Mouse (Mus musculus) kidney, embryonic 16.5 days (tissue): ENCODE measurements at regions not wholly inside any gene's neighbourhood (a gene's known extent, or its start where the extent isn't known, plus 50 kb on each side); places are given as distances from the start of the nearest gene placed in this dataset.

Experiments used
- ATAC-seq: fragments of 200-750 bp; cut with Nextera tagmentation; 2 replicates; pipeline ENCODE4 v1.8.0; 2017; ENCODE audit warnings: moderate TSS enrichment; ENCODE audit not compliant: low FRiP score, low TSS enrichment
- H3K27ac ChIP-seq: fragments of 300-500 bp; sonication (generic); 2 replicates; pipeline ENCODE4 v1.5.1; 2014; ENCODE audit warnings: low read length
- H3K27me3 ChIP-seq: fragments of 300-500 bp; sonication (generic); 2 replicates; pipeline ENCODE4 v1.6.1; 2014; ENCODE audit warnings: low read length, control low read depth, mixed read lengths; ENCODE audit not compliant: insufficient read depth
- H3K36me3 ChIP-seq: fragments of 300-500 bp; sonication (generic); 2 replicates; pipeline ENCODE4 v1.6.1; 2014; ENCODE audit warnings: low read length, control low read depth, mixed read lengths; ENCODE audit not compliant: insufficient read depth
- H3K4me1 ChIP-seq: fragments of 300-500 bp; sonication (generic); 2 replicates; pipeline ENCODE4 v1.6.1; 2014; ENCODE audit warnings: low read length, control low read depth, mixed read lengths; ENCODE audit not compliant: insufficient read depth
- H3K4me2 ChIP-seq: fragments of 300-500 bp; sonication (generic); replicated peaks from 2 replicates; pipeline ENCODE4 v1.6.1; 2014; ENCODE audit warnings: low read depth, low read length
- H3K4me3 ChIP-seq: fragments of 300-500 bp; sonication (generic); 2 replicates; pipeline ENCODE4 v1.5.1; 2014; ENCODE audit warnings: mild to moderate bottlenecking, low read length
- H3K9ac ChIP-seq: fragments of 300-500 bp; sonication (generic); replicated peaks from 2 replicates; pipeline ENCODE4 v1.6.1; 2014; ENCODE audit warnings: low read length
- H3K9me3 ChIP-seq: fragments of 300-500 bp; sonication (generic); 2 replicates; pipeline ENCODE4 v1.6.1; 2016; ENCODE audit warnings: low read length, control low read depth
- WGBS: fragments of 180-500 bp; shearing (Covaris S2); extraction: QIAGEN DNeasy Blood & Tissue Kit; methylation state at CpG from one replicate; pipeline ENCODE4 v1.1.7; 2014; 5-methylcytosine and 5-hydroxymethylcytosine counted together

DNA sequence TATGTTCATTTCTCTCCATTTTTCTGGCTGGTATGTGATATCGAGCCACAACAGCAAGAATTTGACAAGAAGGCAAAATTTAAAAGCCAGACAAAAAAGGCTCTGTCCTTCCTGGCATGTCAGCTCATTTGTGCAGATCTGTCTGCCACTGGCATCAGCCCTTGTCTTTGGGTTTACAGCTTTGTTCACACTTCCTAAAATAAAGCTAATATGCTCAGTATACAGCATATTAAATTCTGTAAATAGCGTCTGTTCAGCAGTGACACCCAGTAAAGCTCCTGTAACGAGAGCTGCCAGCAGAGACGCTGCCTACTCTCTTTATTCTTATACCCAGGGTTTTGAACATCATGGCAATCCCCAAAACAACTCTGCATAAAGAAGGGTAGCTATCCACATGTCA is 401.5 kb downstream of the Cbln4 start:
- Histone ChIP-seq H3K27ac (no peak overlapping the region), H3K27me3 (no peaks in the 10 kb centered on the region), H3K9ac (no peak overlapping the region), H3K4me3 (no peak overlapping the region), H3K36me3 (no peaks in the 10 kb centered on the region), H3K4me1 (no peaks in the 10 kb centered on the region), H3K4me2 (no peak overlapping the region), H3K9me3 (no peaks in the 10 kb centered on the region)
- ATAC-seq: no peak
- WGBS: 76% methylated on average over 4 of the region's 4 CpGs

DNA sequence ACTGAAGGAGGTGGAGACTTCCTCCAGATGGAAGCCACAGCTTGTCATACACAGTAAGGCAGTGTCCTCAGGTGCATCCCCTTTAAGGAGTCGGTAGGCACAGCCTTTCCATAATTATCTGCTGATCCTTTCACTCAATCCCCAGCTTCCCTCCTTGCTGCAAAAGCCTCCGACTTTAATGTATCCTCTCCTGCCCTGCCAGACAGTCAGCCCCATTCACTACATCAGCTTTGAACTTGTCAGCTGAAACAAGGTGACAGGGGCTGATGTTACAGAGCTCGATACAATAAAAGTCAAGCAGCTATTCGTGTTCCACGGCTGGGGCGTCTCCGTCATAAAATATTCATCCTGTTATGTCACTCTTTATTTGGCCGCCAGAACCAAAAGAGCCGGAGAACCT is 402.8 kb downstream of the Cbln4 start:
- Histone ChIP-seq H3K9ac (no peak overlapping the region), H3K27me3 (no peaks in the 10 kb centered on the region), H3K9me3 (no peaks in the 10 kb centered on the region), H3K4me2 (peak overlapping the region; percentile 41), H3K36me3 (no peaks in the 10 kb centered on the region), H3K4me1 (no peaks in the 10 kb centered on the region), H3K27ac (no peak overlapping the region), H3K4me3 (no peak overlapping the region)
- 52% methylated on average over 9 of the region's 9 CpGs for WGBS
- no peak for ATAC-seq

DNA sequence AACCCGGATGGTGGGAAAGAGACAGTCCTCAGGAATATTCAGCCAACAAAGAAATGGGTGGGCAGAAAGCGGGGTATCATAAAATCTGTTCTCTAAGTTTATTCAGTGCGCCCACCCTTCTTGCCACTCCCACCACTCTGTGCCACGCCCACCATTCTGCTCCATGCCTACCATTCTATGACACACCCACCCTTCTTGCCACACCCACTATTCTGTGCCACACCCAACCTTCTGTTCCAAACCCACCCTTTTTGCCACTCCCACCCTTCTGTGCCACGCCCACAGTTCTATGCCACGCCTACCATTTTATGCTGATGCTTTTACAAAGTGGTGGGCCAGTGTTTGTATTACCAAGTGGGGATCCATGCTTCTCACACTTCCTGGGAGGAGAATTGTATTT is 404.3 kb downstream of the Cbln4 start:
- 96% methylated on average over 6 of the region's 6 CpGs for WGBS
- H3K9ac ChIP-seq: no peak overlapping the region
- H3K4me1 ChIP-seq: no peaks in the 10 kb centered on the region
- no peaks in the 10 kb centered on the region for H3K9me3 ChIP-seq
- ATAC-seq: no peak
- no peak overlapping the region for H3K4me2 ChIP-seq
- H3K36me3 ChIP-seq: no peaks in the 10 kb centered on the region
- no peak overlapping the region for H3K27ac ChIP-seq
- no peak overlapping the region for H3K4me3 ChIP-seq
- no peaks in the 10 kb centered on the region for H3K27me3 ChIP-seq

GRCm38 (mm10) chr2:171636837-171637236 is 406.4 kb downstream of the Cbln4 start:
- H3K27me3 ChIP-seq: no peaks in the 10 kb centered on the region
- no peak overlapping the region for H3K9ac ChIP-seq
- WGBS: 25% methylated on average over 6 of the region's 6 CpGs
- H3K27ac ChIP-seq: no peak overlapping the region
- no peaks in the 10 kb centered on the region for H3K4me1 ChIP-seq
- ATAC-seq: no peak
- H3K9me3 ChIP-seq: no peaks in the 10 kb centered on the region
- H3K4me2 ChIP-seq: no peak overlapping the region
- no peaks in the 10 kb centered on the region for H3K36me3 ChIP-seq
- no peak overlapping the region for H3K4me3 ChIP-seq

GRCm38 (mm10) chr2:171633355-171634097 is 409.7 kb downstream of the Cbln4 start:
- 25% methylated on average over 15 of the region's 15 CpGs for WGBS
- H3K27me3 ChIP-seq: no peaks in the 10 kb centered on the region
- H3K36me3 ChIP-seq: no peaks in the 10 kb centered on the region
- peak; percentile 73; the same call in 1 of the 2 replicates for ATAC-seq
- no peak overlapping the region for H3K4me3 ChIP-seq
- no peak overlapping the region for H3K9ac ChIP-seq
- H3K4me1 ChIP-seq: no peaks in the 10 kb centered on the region
- no peak overlapping the region for H3K4me2 ChIP-seq
- H3K27ac ChIP-seq: peak overlapping the region; percentile 60; the same call in 1 of the 2 replicates
- H3K9me3 ChIP-seq: no peaks in the 10 kb centered on the region

GRCm38 (mm10) chr2:171630101-171630715 is 413.1 kb downstream of the Cbln4 start:
- H3K36me3 ChIP-seq: no peaks in the 10 kb centered on the region
- no peak overlapping the region for H3K4me3 ChIP-seq
- H3K4me2 ChIP-seq: no peak overlapping the region
- 87% methylated on average over 9 of the region's 9 CpGs for WGBS
- no peaks in the 10 kb centered on the region for H3K9me3 ChIP-seq
- H3K9ac ChIP-seq: no peak overlapping the region
- H3K27me3 ChIP-seq: no peaks in the 10 kb centered on the region
- no peaks in the 10 kb centered on the region for H3K4me1 ChIP-seq
- no peak for ATAC-seq
- no peak overlapping the region for H3K27ac ChIP-seq

GRCm38 (mm10) chr2:171628182-171628850 is 414.9 kb downstream of the Cbln4 start:
- ATAC-seq: no peak
- Histone ChIP-seq H3K27ac (no peak overlapping the region), H3K4me3 (no peak overlapping the region), H3K36me3 (no peaks in the 10 kb centered on the region), H3K4me1 (no peaks in the 10 kb centered on the region), H3K27me3 (no peaks in the 10 kb centered on the region), H3K4me2 (no peak overlapping the region), H3K9ac (no peak overlapping the region), H3K9me3 (no peaks in the 10 kb centered on the region)
- 92% methylated on average over 10 of the region's 10 CpGs for WGBS

- ATAC-seq: 0 out of 2 replicates have a peak, but pooled peaks have one; percentile 15
- Histone ChIP-seq H3K4me1 (no peaks in the 10 kb centered on the region), H3K4me3 (no peak overlapping the region), H3K36me3 (no peaks in the 10 kb centered on the region), H3K27me3 (no peaks in the 10 kb centered on the region), H3K27ac (no peak overlapping the region), H3K4me2 (no peak overlapping the region), H3K9me3 (no peaks in the 10 kb centered on the region), H3K9ac (no peak overlapping the region)
- WGBS: 47% methylated on average over 5 of the region's 5 CpGs
Measured at GRCm38 (mm10) chr2:171620668-171621067, 422.6 kb downstream of the Cbln4 start.

- no peaks in the 10 kb centered on the region for H3K9me3 ChIP-seq
- no peak overlapping the region for H3K4me3 ChIP-seq
- H3K27ac ChIP-seq: no peak overlapping the region
- H3K4me2 ChIP-seq: no peak overlapping the region
- H3K9ac ChIP-seq: no peak overlapping the region
- H3K36me3 ChIP-seq: no peaks in the 10 kb centered on the region
- H3K4me1 ChIP-seq: no peaks in the 10 kb centered on the region
- no peaks in the 10 kb centered on the region for H3K27me3 ChIP-seq
- no peak for ATAC-seq
- 66% methylated on average over 2 of the region's 2 CpGs for WGBS
Measured at GRCm38 (mm10) chr2:171620253-171620652, 423.0 kb downstream of the Cbln4 start.

- Histone ChIP-seq H3K36me3 (no peaks in the 10 kb centered on the region), H3K4me3 (no peak overlapping the region), H3K4me2 (no peak overlapping the region), H3K4me1 (no peaks in the 10 kb centered on the region), H3K27me3 (no peaks in the 10 kb centered on the region), H3K9ac (no peak overlapping the region), H3K27ac (no peak overlapping the region), H3K9me3 (no peaks in the 10 kb centered on the region)
- ATAC-seq: no peak
- WGBS: 87% methylated on average over 4 of the region's 4 CpGs
Measured at GRCm38 (mm10) chr2:171618771-171619170, 424.5 kb downstream of the Cbln4 start.
